Mouse (Mus musculus) adrenal gland, postnatal 36 days (tissue): ENCODE results near the gene Skap1. TPM values are rescaled to one million over a fixed set of nuclear protein-coding genes. Genes with fewer than 3 reads are reported as not detected.

Experiments used
- DNase-seq, 2 experiments: peaks; one replicate each; pipeline ENCODE4 v3.0.0; 2021; ENCODE audit warnings: mixed read lengths in 1 of 2
- total RNA-seq, 2 experiments: library from RNA; stranded (reverse); gene quantifications; 2 replicates each; pipeline ENCODE4 v1.2.3; 2021

Gene Skap1
- total RNA-seq, 2 experiments from 2014 or later: 7.5 to 8.2 TPM

- DNase-seq: no peak
Measured at GRCm38 (mm10) chr11:96781425-96781824, 317.0 kb downstream of the Skap1 start.

- DNase-seq: peak; percentile 79 to 81
Measured at GRCm38 (mm10) chr11:96784847-96785246, 320.5 kb downstream of the Skap1 start.

DNA sequence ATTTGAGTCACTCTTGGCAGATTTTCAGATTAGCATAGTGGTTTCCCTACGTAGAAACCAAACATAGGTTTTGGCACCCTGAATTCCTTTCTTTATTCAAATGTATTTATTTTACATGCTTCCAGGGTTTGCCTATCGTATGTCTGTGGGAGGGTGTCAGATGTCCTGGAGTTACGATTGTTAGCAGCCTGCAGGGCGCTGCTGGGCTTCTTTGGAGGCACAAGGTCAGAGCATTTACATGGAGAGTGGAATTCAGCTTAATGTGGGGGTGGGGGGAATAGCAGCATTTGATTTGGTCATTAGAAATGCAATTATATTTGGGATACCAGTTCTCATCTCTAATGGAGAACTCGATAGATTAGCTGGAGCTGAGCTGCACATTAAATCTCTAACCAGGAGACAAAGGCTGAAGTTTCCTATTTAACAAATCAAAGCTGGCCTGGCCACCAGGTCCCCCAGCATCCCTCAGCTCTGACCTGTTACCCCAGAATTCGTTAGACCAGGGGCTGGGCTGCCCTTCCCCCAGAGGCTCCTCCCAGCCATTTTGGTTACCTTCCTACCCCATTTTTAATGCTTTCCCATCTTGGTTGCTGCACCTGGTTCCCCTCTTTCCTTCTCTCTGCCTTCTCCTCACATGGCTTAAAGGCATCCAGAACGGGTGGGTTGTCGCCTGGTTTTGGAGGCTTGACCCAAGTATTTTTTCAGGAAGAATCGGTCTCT is 322.5 kb downstream of the Skap1 start:
- DNase-seq: no peak

DNA sequence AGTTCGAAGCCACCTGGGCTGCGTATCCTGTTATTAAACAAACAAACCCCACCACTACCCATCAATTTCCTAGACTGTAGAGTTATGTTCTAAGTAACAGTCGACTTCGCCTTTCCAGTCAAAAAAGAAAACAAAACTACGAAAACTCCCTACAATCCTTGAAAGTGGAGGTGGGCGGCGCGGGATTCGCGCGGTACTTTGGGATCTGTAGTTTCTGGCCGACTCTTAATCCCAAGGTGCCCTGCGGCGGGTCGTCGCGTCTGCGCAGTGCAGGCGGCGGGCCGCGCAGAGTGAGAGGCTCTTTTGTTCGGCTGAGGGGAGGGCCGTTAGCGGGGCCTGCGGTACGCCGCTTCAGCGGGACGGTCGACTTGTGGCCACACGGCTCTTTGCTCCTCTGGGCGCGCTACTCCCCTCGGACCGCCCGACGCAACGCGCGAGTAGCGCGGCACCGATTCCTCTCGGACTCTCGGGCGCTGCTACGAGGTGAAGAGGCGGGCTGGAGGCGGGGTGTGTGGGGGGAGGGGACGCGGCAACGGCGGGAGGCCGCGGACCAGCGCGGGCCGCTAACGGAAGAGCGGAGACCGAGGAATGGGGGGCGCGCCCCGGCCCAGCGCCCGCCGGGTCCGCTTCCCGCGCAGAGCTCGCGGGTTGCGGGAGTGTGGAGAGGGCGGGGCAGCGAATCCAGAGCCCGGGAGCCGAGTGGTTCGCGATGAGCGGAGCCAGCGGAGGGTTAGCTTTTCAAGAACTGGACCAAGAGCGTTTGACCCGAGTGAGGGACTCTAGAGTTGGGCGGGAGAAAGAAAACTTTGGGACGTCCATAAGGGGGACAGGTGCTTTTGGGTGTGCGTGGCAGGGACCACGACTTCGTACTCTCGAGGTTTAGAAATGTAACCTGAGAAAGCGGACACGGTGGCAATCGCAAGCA is 324.7 kb downstream of the Skap1 start, which contains the start of gene Cbx1:
Gene Cbx1, plus strand, starts transcription at position 257 of the 925 bp plus-strand sequence.
- peak; percentile 94 for DNase-seq

DNA sequence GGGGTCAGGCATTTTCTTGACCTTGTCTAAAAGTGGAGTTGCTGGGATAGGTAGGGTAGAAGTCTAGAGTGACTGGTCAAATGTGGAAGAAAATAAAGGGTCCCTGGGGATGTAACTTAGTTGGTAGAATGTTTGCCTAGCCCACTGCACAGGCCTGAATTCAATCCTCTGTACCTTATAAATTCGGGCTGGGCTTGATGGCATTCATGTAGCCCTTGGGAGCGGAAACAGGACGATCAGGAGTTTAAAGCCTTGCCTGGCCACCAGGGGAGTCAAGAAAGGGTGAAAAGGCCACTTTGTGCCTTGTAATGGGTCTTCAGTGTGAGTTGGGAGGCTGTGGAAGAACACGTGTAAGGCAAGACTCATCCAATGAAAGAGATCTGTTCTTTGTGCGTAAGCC is 325.6 kb downstream of the Skap1 start:
- DNase-seq: no peak

DNA sequence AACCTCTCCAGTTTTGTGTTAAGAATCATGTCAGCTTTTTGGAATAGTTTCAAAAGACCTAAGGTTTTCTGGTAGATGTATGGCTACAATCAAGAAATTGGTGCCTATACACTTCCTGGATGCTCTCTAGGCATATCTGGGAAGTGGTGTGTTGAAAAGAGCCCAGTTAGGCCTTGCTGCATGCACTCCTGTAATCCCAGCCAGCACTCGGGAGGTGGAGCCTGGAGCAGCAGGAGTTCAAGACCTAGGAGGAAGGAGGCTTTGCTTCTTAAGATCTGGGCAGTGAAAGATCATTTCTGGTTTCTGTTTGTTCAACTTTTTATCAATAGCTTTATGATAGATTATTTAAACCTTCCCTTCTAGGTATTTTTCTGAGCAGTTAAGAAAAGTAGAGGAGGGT is 326.3 kb downstream of the Skap1 start:
- DNase-seq: no peak

- no peak for DNase-seq
Measured at GRCm38 (mm10) chr11:96795491-96795890, 331.1 kb downstream of the Skap1 start.

DNA sequence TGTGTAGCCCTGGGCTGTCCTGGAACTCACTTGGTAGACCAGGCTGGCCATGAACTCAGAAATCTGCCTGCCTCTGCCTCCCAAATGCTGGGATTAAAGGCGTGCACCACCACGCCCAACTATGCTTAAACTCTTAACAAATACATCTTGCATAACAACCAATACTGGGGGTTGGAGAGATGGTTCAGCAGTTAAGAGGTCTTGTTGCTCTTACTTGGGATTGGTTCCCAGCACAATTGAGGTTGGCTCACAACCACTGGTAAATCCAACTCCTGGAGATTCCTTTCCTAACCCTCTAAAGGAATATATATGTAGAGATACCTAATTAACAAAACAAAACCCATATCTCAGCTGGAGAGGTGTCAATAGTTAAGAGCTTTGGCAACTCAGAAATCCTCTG is 331.7 kb downstream of the Skap1 start:
- no peak for DNase-seq

GRCm38 (mm10) chr11:96796586-96796985 is 332.2 kb downstream of the Skap1 start:
- DNase-seq: no peak

GRCm38 (mm10) chr11:96799511-96799910 is 335.1 kb downstream of the Skap1 start:
- DNase-seq: no peak

DNA sequence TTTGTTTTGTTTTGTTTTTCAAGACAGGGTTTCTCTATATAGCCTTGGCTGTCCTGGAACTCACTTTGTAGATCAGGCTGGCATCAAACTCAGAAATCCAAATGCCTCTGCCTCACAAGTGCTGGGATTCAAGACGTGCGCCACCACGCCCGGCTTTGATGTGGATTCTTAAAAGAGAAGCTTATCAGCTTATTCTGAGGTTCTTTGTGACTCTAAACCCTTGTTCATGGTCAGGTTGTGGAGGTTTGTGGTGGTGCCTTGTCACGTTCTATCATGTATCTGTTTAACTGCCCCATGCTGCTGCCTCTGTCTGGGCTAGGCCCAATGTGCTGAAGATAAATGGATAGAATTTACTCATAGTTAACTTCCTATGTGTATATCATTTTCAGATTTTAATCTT is 341.2 kb downstream of the Skap1 start:
- DNase-seq: no peak

DNA sequence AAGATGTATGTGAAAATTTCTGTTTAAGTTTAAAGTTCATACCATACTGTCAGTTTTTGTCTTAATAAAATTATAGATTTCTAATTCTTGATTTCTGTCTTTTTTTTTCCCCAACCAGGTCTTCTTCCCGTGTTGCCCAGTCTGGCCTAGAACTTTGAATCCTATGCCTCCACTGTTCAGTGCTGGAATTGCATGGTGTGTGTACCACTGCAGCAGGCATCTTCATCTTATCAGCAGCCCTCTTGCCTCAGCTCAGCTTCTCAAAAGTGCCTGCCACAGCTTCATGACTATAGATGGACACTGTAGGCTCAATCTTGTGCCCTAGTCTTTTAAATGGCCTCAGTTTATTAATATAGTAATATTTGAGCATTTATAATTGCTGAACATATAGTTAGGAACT is 343.7 kb downstream of the Skap1 start:
- no peak for DNase-seq

Other genes with a start within 250 kb of the Skap1 start
- 100 to 1,000 TPM; 225 to 357 TPM for gene Hoxb9, start 193.1 kb upstream of the Skap1 start, total RNA-seq
- 10 to 100 TPM; 59.4 to 80.5 TPM for gene Hoxb8, start 182.7 kb upstream of the Skap1 start, total RNA-seq
- gene Hoxb7, start 178.0 kb upstream of the Skap1 start, total RNA-seq: 10 to 100 TPM; 35.5 to 49.8 TPM
- 10 to 100 TPM; 43.9 to 62.2 TPM for gene Hoxb6, start 172.1 kb upstream of the Skap1 start, total RNA-seq
- 10 to 100 TPM; 16.1 to 27.0 TPM for gene Hoxb5, start 161.3 kb upstream of the Skap1 start, total RNA-seq
- 10 to 100 TPM; 15.6 to 20.9 TPM for gene Hoxb4, start 146.3 kb upstream of the Skap1 start, total RNA-seq
- 10 to 100 TPM; 15.7 to 20.2 TPM for gene Hoxb3, start 141.3 kb upstream of the Skap1 start, total RNA-seq
- gene Hoxb2, start 114.1 kb upstream of the Skap1 start, total RNA-seq: 10 to 100 TPM; 20.0 to 21.8 TPM
- not detected for gene Hoxb1, start 98.8 kb upstream of the Skap1 start, total RNA-seq